Mouse (Mus musculus): ENCODE data around the gene Vmn2r47. TPM values are rescaled to one million over a fixed set of nuclear protein-coding genes. Genes with fewer than 3 reads are reported as not detected.

Vmn2r47 gene
- not detected in 2 replicates for total RNA-seq (2023)

DNA sequence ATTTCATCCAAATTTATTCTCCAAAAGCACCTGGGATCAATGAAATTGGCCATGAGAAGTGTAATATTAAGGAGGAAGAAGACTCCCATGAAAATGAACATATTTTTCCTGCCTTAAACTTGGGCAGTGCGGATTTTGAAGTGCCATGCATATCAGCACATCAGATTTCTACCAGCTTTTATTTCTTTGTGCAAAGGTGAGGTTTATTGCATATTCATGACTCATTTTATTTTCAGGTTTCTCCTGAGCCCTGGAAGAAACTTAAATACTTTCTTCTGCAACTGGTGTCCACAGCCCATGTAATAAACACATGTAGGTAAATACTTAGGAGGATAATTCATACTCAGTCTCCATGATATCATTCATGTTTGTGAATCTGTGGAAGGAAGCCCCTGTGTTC is at the start of gene Vmn2r47:
Vmn2r47 (minus strand) TSS at position 101 of the 400 bp plus-strand sequence.

DNA sequence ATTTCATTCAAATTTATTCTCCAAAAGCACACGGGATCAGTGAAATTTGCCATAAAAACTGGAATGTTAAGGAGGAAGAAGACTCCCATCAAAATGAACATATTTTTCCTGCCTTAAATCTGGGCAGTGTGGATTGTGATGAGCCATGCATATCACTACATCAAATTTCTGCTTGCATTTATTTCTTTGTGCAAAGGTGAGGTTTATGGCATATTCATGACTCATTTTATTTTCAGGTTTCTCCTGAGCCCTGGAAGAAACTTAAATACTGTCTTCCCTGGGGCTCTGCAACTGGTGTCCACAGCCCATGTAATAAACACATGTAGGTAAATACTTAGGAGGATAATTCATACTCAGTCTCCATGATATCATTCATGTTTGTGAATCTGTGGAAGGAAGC is 70.7 kb downstream of the Vmn2r47 start, which contains the start of gene Vmn2r46:
Vmn2r46 (minus strand) TSS at position 101 of the 400 bp plus-strand sequence.

Other genes with a start within 250 kb of the Vmn2r47 start
- not detected in 2 replicates for gene Vmn2r46, start 70.8 kb downstream of the Vmn2r47 start, total RNA-seq (2023)
- not detected in 2 replicates for gene Vmn2r48, start 112.3 kb upstream of the Vmn2r47 start, total RNA-seq (2023)
- not detected in 2 replicates for gene Vmn2r49, start 150.9 kb upstream of the Vmn2r47 start, total RNA-seq (2023)
- not detected in 2 replicates for gene Vmn2r50, start 212.0 kb upstream of the Vmn2r47 start, total RNA-seq (2023)